Mouse (Mus musculus) ES-Bruce4 (cell line): ENCODE measurements around the gene Ttyh3. TPM values are rescaled to one million over a fixed set of nuclear protein-coding genes. Genes with fewer than 3 reads are reported as not detected.
"Not testable (repeated sequence)": the region's sequence is repeated elsewhere in the genome, so short reads cannot be mapped to it uniquely, and the experiment has no call there.

Source experiments
- H3K27ac ChIP-seq: 2 replicates; pipeline ENCODE4 v1.5.1; 2012; ENCODE audit warnings: low read length, inconsistent platforms; ENCODE audit not compliant: insufficient read depth
- H3K27me3 ChIP-seq: 2 replicates; pipeline ENCODE4 v1.6.1; 2012; ENCODE audit warnings: mild to moderate bottlenecking, low read length, inconsistent platforms; ENCODE audit not compliant: control insufficient read depth, poor library complexity, insufficient read depth, severe bottlenecking
- H3K36me3 ChIP-seq: 2 replicates; pipeline ENCODE4 v1.6.1; 2012; ENCODE audit warnings: inconsistent platforms, mild to moderate bottlenecking, low read length, moderate library complexity; ENCODE audit not compliant: control insufficient read depth, poor library complexity, insufficient read depth, severe bottlenecking
- H3K4me1 ChIP-seq: one replicate; pipeline ENCODE4 v1.8.1; 2011; ENCODE audit warnings: low read length; ENCODE audit not compliant: control insufficient read depth, insufficient read depth
- H3K4me3 ChIP-seq: 2 replicates; pipeline ENCODE4 v1.5.1; 2011; ENCODE audit warnings: low read depth, mild to moderate bottlenecking, low read length
- H3K9ac ChIP-seq: 2 replicates; pipeline ENCODE4 v1.6.1; 2012; ENCODE audit warnings: low read depth, mild to moderate bottlenecking, inconsistent platforms; ENCODE audit not compliant: poor library complexity, severe bottlenecking
- H3K9me3 ChIP-seq: replicated peaks from 2 replicates; pipeline ENCODE4 v1.6.1; 2012; ENCODE audit warnings: mild to moderate bottlenecking, low read length, inconsistent platforms; ENCODE audit not compliant: control insufficient read depth, poor library complexity, insufficient read depth, severe bottlenecking
- CTCF ChIP-seq: IDR thresholded peaks from one replicate; pipeline ENCODE4 v1.8.1; 2011; ENCODE audit warnings: low read depth, low read length
- EP300 ChIP-seq: IDR thresholded peaks from 2 replicates; pipeline ENCODE4 v1.6.1; 2011; ENCODE audit warnings: low read depth, low read length; ENCODE audit not compliant: insufficient read depth
- POLR2A ChIP-seq: IDR thresholded peaks from one replicate; pipeline ENCODE4 v1.8.1; 2011; ENCODE audit warnings: low read length; ENCODE audit not compliant: insufficient read depth
- polyA plus RNA-seq: library from polyadenylated mRNA; stranded (reverse); fragments of >200 nt; gene quantifications from 2 replicates; pipeline ENCODE4 v1.2.4, GENCODE M21; 2011; ENCODE audit warnings: low read depth; ENCODE audit not compliant: missing spikeins, insufficient read depth, insufficient read length

Ttyh3 gene
- polyA plus RNA-seq, 1 experiment, result 19.1 TPM

GRCm38 (mm10) chr5:140680051-140680450 lies 31.2 kb upstream of the Ttyh3 start:
- Histone ChIP-seq H3K9me3 (no peaks in the 10 kb centered on the region), H3K4me1 (no peaks in the 10 kb centered on the region), H3K36me3 (no peaks in the 10 kb centered on the region), H3K4me3 (no peak overlapping the region), H3K27me3 (no peaks in the 10 kb centered on the region), H3K9ac (no peak overlapping the region), H3K27ac (no peak overlapping the region)
- TF ChIP-seq EP300 (no peak), POLR2A (no peak), CTCF (no peak)

DNA sequence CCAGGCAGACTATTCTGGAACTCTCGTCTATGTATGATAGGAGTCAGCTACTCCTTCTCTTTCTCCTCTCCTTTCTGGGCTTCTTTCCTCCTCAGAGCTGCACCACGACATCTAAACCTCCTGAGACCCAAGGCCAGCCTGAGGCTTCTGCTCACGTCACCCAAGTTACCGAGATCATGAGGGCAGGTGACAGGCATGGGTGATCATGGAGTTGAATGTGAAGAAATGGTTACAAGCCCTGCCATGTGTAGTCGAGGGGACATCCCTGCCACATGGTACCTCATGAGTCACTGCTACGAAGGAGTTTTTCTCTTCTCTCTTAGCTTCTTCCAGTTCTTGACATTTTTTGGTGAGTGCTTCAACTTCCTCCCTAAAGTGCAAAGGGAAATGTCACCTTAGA lies 28.3 kb upstream of the Ttyh3 start:
- Histone ChIP-seq H3K4me1 (no peaks in the 10 kb centered on the region), H3K9me3 (no peaks in the 10 kb centered on the region), H3K9ac (no peak overlapping the region), H3K27ac (no peak overlapping the region), H3K4me3 (no peak overlapping the region), H3K27me3 (no peaks in the 10 kb centered on the region), H3K36me3 (no peaks in the 10 kb centered on the region)
- TF ChIP-seq POLR2A (no peak), CTCF (no peak), EP300 (no peak)

GRCm38 (mm10) chr5:140675640-140676039 lies 26.8 kb upstream of the Ttyh3 start:
- no peak overlapping the region for H3K9ac ChIP-seq
- H3K27me3 ChIP-seq, result no peaks in the 10 kb centered on the region
- TF ChIP-seq EP300 (no peak), CTCF (no peak), POLR2A (no peak)
- H3K4me1 ChIP-seq, result no peaks in the 10 kb centered on the region
- no peak overlapping the region for H3K4me3 ChIP-seq
- H3K9me3 ChIP-seq, result no peaks in the 10 kb centered on the region
- H3K27ac ChIP-seq, result no peak overlapping the region
- no peaks in the 10 kb centered on the region for H3K36me3 ChIP-seq

DNA sequence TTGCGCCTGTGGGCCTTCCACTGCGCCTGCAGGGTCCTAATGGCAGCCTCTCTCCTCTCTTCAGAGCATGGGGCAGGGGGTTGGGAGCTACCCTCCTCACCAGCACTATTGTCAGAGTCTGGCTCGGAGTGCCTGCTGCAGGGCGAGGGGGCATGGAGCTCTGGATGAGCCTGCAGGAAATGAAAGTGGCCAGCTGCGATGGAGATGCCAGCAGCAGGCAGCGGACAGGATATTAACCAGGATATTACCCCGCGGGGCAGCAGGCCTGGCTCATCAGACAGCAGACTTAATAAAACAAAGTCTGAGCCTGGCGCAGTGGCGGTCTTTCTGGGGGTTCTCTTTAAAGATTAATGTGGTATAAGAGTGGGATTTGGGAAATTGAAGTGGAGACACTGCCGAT lies 26.2 kb upstream of the Ttyh3 start:
- no peaks in the 10 kb centered on the region for H3K4me1 ChIP-seq
- H3K9ac ChIP-seq, result no peak overlapping the region
- no peak overlapping the region for H3K4me3 ChIP-seq
- no peaks in the 10 kb centered on the region for H3K27me3 ChIP-seq
- TF ChIP-seq EP300 (no peak), POLR2A (no peak), CTCF (no peak)
- H3K36me3 ChIP-seq, result no peaks in the 10 kb centered on the region
- no peaks in the 10 kb centered on the region for H3K9me3 ChIP-seq
- H3K27ac ChIP-seq, result no peak overlapping the region

GRCm38 (mm10) chr5:140674036-140674435 lies 25.2 kb upstream of the Ttyh3 start:
- no peak overlapping the region for H3K27ac ChIP-seq
- no peak overlapping the region for H3K4me3 ChIP-seq
- H3K27me3 ChIP-seq, result no peaks in the 10 kb centered on the region
- TF ChIP-seq POLR2A (no peak), EP300 (no peak), CTCF (no peak)
- H3K4me1 ChIP-seq, result no peaks in the 10 kb centered on the region
- no peak overlapping the region for H3K9ac ChIP-seq
- no peaks in the 10 kb centered on the region for H3K36me3 ChIP-seq
- H3K9me3 ChIP-seq, result peaks cover 3% of the 10 kb centered on the region

- H3K27me3 ChIP-seq, H3K4me1 ChIP-seq, H3K36me3 ChIP-seq, H3K9ac ChIP-seq, H3K4me3 ChIP-seq, H3K27ac ChIP-seq, H3K9me3 ChIP-seq: not testable (repeated sequence)
Observed at GRCm38 (mm10) chr5:140672603-140673002, 23.8 kb upstream of the Ttyh3 start.

GRCm38 (mm10) chr5:140672115-140672514 lies 23.3 kb upstream of the Ttyh3 start:
- Histone ChIP-seq H3K9me3 (peaks cover 8% of the 10 kb centered on the region), H3K9ac (no peak overlapping the region), H3K27ac (no peak overlapping the region), H3K4me1 (no peaks in the 10 kb centered on the region), H3K27me3 (no peaks in the 10 kb centered on the region), H3K36me3 (no peaks in the 10 kb centered on the region), H3K4me3 (no peak overlapping the region)
- TF ChIP-seq POLR2A, result no peak
- no peak for TF ChIP-seq CTCF
- TF ChIP-seq EP300, result no peak
